Mouse (Mus musculus) CH12.LX (cell line): ENCODE results near the gene Gm49321.

Source experiments
- CHD1 ChIP-seq: IDR thresholded peaks from 2 replicates; pipeline ENCODE4 v1.6.1; 2012; ENCODE audit warnings: low read depth, low read length, improper control_type of control experiment, inconsistent platforms
- CHD2 ChIP-seq: IDR thresholded peaks from 2 replicates; pipeline ENCODE4 v1.6.1; 2011; ENCODE audit warnings: low read length, improper control_type of control experiment
- CTCF ChIP-seq, 2 experiments: IDR thresholded peaks in 1 of 2; conservative IDR thresholded peaks in 1 of 2; 2 replicates each; pipeline ENCODE4 v1.5.1; 2011 to 2012; ENCODE audit warnings: low read depth in 2 of 2, low read length in 2 of 2, improper control_type of control experiment in 1 of 2, inconsistent platforms in 1 of 2, mild to moderate bottlenecking in 1 of 2, moderate library complexity in 1 of 2
- E2F4 ChIP-seq: IDR thresholded peaks from 2 replicates; pipeline ENCODE4 v1.6.1; 2011; ENCODE audit warnings: low read depth, low read length, improper control_type of control experiment; ENCODE audit not compliant: insufficient replicate concordance
- ELF1 ChIP-seq: IDR thresholded peaks from 2 replicates; pipeline ENCODE4 v1.6.1; 2014; ENCODE audit warnings: low read depth, mild to moderate bottlenecking, inconsistent platforms, low read length, improper control_type of control experiment
- KAT2A ChIP-seq: IDR thresholded peaks from 2 replicates; pipeline ENCODE4 v1.6.1; 2012; ENCODE audit warnings: low read length, improper control_type of control experiment, inconsistent platforms; ENCODE audit not compliant: insufficient replicate concordance
- MAFK ChIP-seq: IDR thresholded peaks from 2 replicates; pipeline ENCODE4 v1.6.1; 2011; ENCODE audit warnings: low read length, improper control_type of control experiment; ENCODE audit not compliant: insufficient replicate concordance
- MEF2A ChIP-seq: IDR thresholded peaks from 2 replicates; pipeline ENCODE4 v1.6.1; 2014; ENCODE audit warnings: low read depth, mild to moderate bottlenecking, inconsistent platforms, low read length, improper control_type of control experiment, borderline replicate concordance
- MXI1 ChIP-seq: IDR thresholded peaks from 2 replicates; pipeline ENCODE4 v1.6.1; 2011; ENCODE audit warnings: mild to moderate bottlenecking, low read depth, low read length, improper control_type of control experiment
- MYC ChIP-seq: IDR thresholded peaks from 2 replicates; pipeline ENCODE4 v1.6.1; 2011; ENCODE audit warnings: low read depth, mild to moderate bottlenecking, improper control_type of control experiment, low read length
- POLR2A ChIP-seq: IDR thresholded peaks from 2 replicates; pipeline ENCODE4 v1.6.1; 2011; ENCODE audit warnings: low read depth, mild to moderate bottlenecking, improper control_type of control experiment, low read length
- SIN3A ChIP-seq: IDR thresholded peaks from 2 replicates; pipeline ENCODE4 v1.6.1; 2012; ENCODE audit warnings: low read length, improper control_type of control experiment, inconsistent platforms
- TBP ChIP-seq: conservative IDR thresholded peaks from 2 replicates; pipeline ENCODE4 v1.6.1; 2011; ENCODE audit warnings: low read depth, low read length, improper control_type of control experiment
- USF1 ChIP-seq: IDR thresholded peaks from 2 replicates; pipeline ENCODE4 v1.6.1; 2014; ENCODE audit warnings: low read depth, mild to moderate bottlenecking, inconsistent platforms, low read length, improper control_type of control experiment

DNA sequence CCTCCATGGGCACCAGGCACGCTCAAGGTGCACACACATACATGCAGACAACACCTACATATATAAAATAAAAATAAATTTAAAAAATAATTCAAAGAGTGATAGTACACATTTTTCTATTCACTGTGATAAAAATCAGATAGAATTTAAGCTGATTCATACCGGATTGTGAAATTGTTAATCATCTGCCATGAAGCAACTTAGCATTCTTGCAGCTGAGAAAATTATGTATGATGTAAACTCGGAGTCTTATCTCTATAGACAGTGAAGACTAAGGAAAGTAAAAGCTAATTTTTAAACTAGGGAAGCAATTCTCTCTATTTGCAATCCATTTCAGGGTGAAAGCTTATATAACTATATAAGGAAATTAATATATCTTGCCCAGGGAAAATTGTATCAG is 41.0 kb upstream of the Gm49321 start:
- TF ChIP-seq CTCF (conservative IDR thresholded peaks at IDR 0.05 in 1 of 2, IDR thresholded peaks at IDR 0.05 in 1 of 2; ENCODE audit: low read depth in 2 of 2, low read length in 2 of 2) (no peak), MEF2A (no peak), CHD1 (no peak), MAFK (no peak), MYC (no peak), E2F4 (no peak), USF1 (no peak), SIN3A (no peak), MXI1 (no peak), KAT2A (no peak), POLR2A (no peak), ELF1 (no peak), TBP (no peak), CHD2 (no peak)
